Mouse (Mus musculus): ENCODE measurements around the gene Tcf12.

DNA sequence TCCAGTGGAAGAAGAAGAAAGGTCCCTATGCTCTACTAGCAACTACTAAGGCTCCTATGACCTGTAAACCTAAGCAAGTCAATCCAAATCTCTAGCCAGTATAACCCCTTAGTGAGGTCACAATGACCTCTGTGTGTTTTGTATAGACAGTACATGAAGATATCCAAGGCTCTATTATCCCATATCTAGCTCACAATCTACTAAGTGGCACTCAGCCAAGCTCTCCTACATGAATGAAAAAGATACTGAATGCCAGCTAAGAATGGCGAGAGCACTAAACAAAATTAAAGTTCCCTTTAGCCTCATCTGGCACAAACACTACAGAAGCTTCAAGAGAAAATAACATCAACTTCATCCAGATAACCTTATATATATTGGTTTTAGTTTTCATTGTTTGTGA, 103.0 kb downstream of the Tcf12 start:
- TF ChIP-seq CTCF (IDR thresholded peaks at IDR 0.05; ENCODE audit: low read depth, low read length) (no peak), POLR2A (IDR thresholded peaks at IDR 0.05; ENCODE audit: extremely low read depth, insufficient read depth, low read length) (no peak)
